Mouse (Mus musculus): ENCODE measurements at regions not wholly inside any gene's neighbourhood (a gene's known extent, or its start where the extent isn't known, plus 50 kb on each side); places are given as distances from the start of the nearest gene placed in this dataset.
"Not testable (repeated sequence)": the region's sequence is repeated elsewhere in the genome, so short reads cannot be mapped to it uniquely, and the experiment has no call there.

DNA sequence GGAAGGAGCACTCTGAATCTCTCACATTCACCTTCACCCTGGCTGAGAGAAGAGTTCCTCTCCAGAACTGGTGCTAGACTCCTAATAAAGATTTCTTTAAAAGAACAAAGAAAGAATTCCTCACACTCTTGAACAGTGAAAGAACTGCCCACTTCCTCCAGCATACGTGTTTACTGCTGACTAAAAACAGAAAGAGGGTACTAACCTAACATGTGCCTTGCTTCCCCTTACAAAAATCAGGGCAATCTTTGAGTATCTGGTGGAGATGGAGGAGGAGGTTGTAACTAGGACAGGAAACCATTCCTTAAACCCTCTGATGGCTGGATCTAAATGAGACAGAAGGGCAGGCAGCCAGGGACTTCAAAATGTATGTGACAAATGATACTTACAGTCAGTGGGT, 719.1 kb upstream of the Zfp386 start:
- WGBS = 51% methylated on average over 1 of the region's 1 CpGs
- Histone ChIP-seq H3K4me1 (ENCODE audit: control insufficient read depth, insufficient read depth, insufficient read length, low read length) (no peaks in the 10 kb centered on the region), H3K27me3 (ENCODE audit: control insufficient read depth, insufficient read depth, low read length) (no peaks in the 10 kb centered on the region), H3K36me3 (ENCODE audit: control insufficient read depth, insufficient read depth, low read length) (no peaks in the 10 kb centered on the region), H3K27ac (ENCODE audit: insufficient read depth, low read depth, low read length) (no peak overlapping the region), H3K4me3 (ENCODE audit: low read depth, low read length) (no peak overlapping the region)
- no peak for TF ChIP-seq CTCF (IDR thresholded peaks at IDR 0.05; ENCODE audit: extremely low read depth, insufficient read length, insufficient replicate concordance, low read depth, low read length)
- TF ChIP-seq POLR2A (IDR thresholded peaks at IDR 0.05; ENCODE audit: low read depth, low read length) = no peak

DNA sequence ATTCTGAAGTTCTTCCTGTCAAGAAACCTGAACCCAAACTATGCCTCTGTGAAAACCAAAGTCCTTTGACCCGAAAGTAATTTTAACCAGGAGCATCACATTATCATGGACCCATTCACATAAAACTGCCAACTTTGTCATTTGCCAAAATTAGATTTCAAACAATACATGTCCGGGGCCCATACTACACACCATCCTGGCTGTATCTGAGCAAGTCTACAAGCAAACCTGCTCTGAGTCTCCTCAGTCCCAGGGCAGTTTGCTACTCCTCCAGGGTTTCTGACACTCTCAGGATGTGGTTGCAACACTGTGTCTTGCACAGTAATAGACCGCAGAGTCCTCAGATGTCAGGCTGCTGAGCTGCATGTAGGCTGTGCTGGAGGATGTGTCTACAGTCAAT, 712.8 kb upstream of the Zfp386 start:
- H3K27ac ChIP-seq (ENCODE audit: insufficient read depth, low read depth, low read length); H3K4me3 ChIP-seq (ENCODE audit: low read depth, low read length); H3K27me3 ChIP-seq (ENCODE audit: control insufficient read depth, insufficient read depth, low read length); H3K36me3 ChIP-seq (ENCODE audit: control insufficient read depth, insufficient read depth, low read length); H3K4me1 ChIP-seq (ENCODE audit: control insufficient read depth, insufficient read depth, insufficient read length, low read length): not testable (repeated sequence)
- WGBS = 64% methylated on average over 3 of the region's 3 CpGs

DNA sequence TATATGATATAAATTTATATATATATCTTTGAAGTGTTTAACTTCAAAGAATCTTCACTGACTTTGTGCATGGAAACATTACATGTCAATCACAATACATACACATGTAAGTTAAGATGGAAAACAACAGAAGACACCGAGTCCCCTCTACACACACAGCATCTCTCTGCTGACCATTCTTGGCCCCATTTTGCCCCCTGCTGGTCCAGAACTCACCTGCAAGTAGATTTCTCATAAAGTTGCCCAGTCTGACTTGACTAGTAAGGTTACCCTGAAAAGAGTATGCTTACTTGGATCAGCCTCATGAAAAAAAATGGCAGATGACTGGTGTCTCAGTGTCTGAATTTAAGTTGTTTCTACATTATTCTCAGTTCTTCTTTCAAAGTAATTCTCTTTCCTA, 710.9 kb upstream of the Zfp386 start:
- 85% methylated on average over 1 of the region's 1 CpGs for WGBS
- Histone ChIP-seq H3K27ac (ENCODE audit: insufficient read depth, low read depth, low read length) (no peak overlapping the region), H3K36me3 (ENCODE audit: control insufficient read depth, insufficient read depth, low read length) (no peaks in the 10 kb centered on the region), H3K4me1 (ENCODE audit: control insufficient read depth, insufficient read depth, insufficient read length, low read length) (no peaks in the 10 kb centered on the region), H3K27me3 (ENCODE audit: control insufficient read depth, insufficient read depth, low read length) (no peaks in the 10 kb centered on the region), H3K4me3 (ENCODE audit: low read depth, low read length) (no peak overlapping the region)
- no peak for TF ChIP-seq CTCF (IDR thresholded peaks at IDR 0.05; ENCODE audit: extremely low read depth, insufficient read length, insufficient replicate concordance, low read depth, low read length)
- TF ChIP-seq POLR2A (IDR thresholded peaks at IDR 0.05; ENCODE audit: low read depth, low read length) = no peak

DNA sequence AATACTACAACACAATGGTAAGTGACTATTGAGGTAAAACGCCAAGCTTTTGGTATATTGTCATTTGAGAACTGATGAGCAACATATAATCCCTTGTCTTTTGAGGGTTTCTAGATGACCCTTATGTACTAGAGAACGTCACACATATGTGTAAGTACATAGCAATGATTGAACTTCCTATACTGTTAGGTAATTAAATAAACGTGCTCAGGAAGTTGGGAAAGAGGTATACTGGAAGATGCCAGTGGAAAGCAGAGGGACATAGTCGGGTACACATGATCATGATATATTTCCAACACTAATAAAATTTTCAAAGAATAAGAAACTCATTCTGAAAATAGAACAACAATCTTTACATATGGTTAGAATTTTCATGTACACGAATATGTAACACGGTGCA, 701.4 kb upstream of the Zfp386 start:
- H3K27ac ChIP-seq (ENCODE audit: insufficient read depth, low read depth, low read length); H3K27me3 ChIP-seq (ENCODE audit: control insufficient read depth, insufficient read depth, low read length); H3K36me3 ChIP-seq (ENCODE audit: control insufficient read depth, insufficient read depth, low read length); H3K4me3 ChIP-seq (ENCODE audit: low read depth, low read length); H3K4me1 ChIP-seq (ENCODE audit: control insufficient read depth, insufficient read depth, insufficient read length, low read length): not testable (repeated sequence)
- WGBS = 72% methylated on average over 5 of the region's 6 CpGs

DNA sequence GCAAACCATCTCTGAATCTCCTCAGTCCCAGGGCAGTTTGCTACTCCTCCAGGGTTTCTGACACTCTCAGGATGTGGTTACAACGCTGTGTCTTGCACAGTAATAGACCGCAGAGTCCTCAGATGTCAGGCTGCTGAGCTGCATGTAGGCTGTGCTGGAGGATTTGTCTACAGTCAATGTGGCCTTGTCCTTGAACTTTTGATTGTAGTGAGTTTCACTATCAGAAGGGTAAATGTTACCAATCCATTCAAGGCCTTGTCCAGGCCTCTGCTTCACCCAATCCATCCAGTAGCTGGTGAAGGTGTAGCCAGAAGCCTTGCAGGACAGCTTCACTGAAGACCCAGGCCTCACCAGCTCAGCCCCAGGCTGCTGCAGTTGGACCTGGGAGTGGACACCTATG, 688.5 kb upstream of the Zfp386 start:
- WGBS = 53% methylated on average over 2 of the region's 2 CpGs
- not testable (repeated sequence) for H3K4me3 ChIP-seq (ENCODE audit: low read depth, low read length); H3K27ac ChIP-seq (ENCODE audit: insufficient read depth, low read depth, low read length); H3K36me3 ChIP-seq (ENCODE audit: control insufficient read depth, insufficient read depth, low read length); H3K4me1 ChIP-seq (ENCODE audit: control insufficient read depth, insufficient read depth, insufficient read length, low read length); H3K27me3 ChIP-seq (ENCODE audit: control insufficient read depth, insufficient read depth, low read length)

DNA sequence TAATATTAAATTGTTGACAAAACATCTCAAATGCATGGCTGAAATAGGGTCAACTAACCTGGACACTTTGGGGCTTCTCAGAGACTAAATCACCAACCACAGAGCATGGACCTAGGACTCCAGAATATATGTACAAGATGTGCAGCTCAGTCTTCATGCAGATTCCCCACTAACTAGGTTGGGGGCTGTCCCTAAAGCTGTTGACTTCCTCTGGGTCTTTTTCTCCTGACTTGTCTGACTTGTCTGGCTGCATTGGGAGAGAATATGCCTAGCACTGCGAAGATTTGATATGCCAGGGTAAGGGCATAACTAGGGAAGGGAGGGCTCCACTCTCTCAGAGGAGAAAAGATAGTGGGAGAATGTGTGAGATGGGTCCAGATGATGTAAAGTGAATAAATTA, 681.9 kb upstream of the Zfp386 start:
- H3K27ac ChIP-seq (ENCODE audit: insufficient read depth, low read depth, low read length); H3K4me1 ChIP-seq (ENCODE audit: control insufficient read depth, insufficient read depth, insufficient read length, low read length); H3K27me3 ChIP-seq (ENCODE audit: control insufficient read depth, insufficient read depth, low read length); H3K4me3 ChIP-seq (ENCODE audit: low read depth, low read length); H3K36me3 ChIP-seq (ENCODE audit: control insufficient read depth, insufficient read depth, low read length): not testable (repeated sequence)
- 35% methylated on average over 1 of the region's 1 CpGs for WGBS

DNA sequence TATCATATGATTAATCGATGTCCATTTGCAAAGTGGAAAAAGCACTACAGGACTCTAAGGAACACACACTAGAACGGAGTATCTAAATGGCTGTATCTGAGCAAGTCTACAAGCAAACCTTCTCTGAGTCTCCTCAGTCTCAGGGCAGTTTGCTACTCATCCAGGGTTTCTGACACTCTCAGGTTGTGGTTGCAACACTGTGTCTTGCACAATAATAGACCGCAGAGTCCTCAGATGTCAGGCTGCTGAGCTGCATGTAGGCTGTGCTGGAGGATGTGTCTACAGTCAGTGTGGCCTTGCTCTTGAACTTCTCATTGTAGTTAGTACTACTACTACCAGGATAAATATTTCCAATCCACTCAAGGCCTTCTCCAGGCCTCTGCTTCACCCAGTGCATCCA, 675.7 kb upstream of the Zfp386 start:
- H3K36me3 ChIP-seq (ENCODE audit: control insufficient read depth, insufficient read depth, low read length); H3K4me1 ChIP-seq (ENCODE audit: control insufficient read depth, insufficient read depth, insufficient read length, low read length); H3K27ac ChIP-seq (ENCODE audit: insufficient read depth, low read depth, low read length); H3K27me3 ChIP-seq (ENCODE audit: control insufficient read depth, insufficient read depth, low read length); H3K4me3 ChIP-seq (ENCODE audit: low read depth, low read length): not testable (repeated sequence)
- 85% methylated on average over 3 of the region's 3 CpGs for WGBS

DNA sequence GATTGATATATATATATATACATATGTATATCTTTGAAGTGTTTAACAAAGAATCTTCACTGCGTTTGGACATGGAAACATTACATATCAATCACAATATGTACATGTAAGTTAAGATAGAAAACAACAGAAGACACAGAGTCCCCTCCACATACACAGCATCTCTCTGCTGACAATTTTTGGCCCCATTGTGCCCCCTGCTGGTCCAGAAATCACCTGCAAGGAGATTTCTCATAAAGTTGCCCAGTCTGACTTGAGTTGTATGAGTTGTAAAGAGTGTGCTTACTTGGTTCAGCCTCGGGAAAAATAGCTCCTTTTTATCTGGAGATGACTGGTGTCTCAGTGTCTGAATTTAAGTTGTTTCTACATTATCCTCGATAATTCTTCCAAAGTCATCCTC, 674.5 kb upstream of the Zfp386 start:
- H3K36me3 ChIP-seq (ENCODE audit: control insufficient read depth, insufficient read depth, low read length); H3K4me1 ChIP-seq (ENCODE audit: control insufficient read depth, insufficient read depth, insufficient read length, low read length); H3K4me3 ChIP-seq (ENCODE audit: low read depth, low read length); H3K27me3 ChIP-seq (ENCODE audit: control insufficient read depth, insufficient read depth, low read length); H3K27ac ChIP-seq (ENCODE audit: insufficient read depth, low read depth, low read length): not testable (repeated sequence)
- WGBS = 58% methylated on average over 3 of the region's 3 CpGs

DNA sequence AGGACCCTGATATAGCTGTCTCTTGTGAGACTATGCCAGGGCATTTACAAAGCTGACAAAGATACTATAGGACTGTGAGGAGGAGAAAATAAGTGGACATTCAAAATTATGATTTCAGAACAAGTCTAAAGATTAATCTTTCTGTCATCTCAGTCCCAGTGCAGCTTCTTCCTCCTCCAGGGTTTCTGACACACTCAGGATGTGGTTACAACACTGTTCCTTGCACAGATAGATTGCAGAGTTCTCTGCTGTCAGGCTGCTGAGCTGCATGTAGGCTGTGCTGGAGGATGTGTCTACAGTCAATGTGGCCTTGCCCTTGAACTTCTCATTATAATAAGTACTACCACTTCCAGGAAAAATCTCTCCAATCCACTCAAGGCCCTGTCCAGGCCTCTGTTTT, 661.0 kb upstream of the Zfp386 start:
- H3K27ac ChIP-seq (ENCODE audit: insufficient read depth, low read depth, low read length); H3K4me3 ChIP-seq (ENCODE audit: low read depth, low read length); H3K36me3 ChIP-seq (ENCODE audit: control insufficient read depth, insufficient read depth, low read length); H3K27me3 ChIP-seq (ENCODE audit: control insufficient read depth, insufficient read depth, low read length); H3K4me1 ChIP-seq (ENCODE audit: control insufficient read depth, insufficient read depth, insufficient read length, low read length): not testable (repeated sequence)
